8 mouse cellular contexts compared by ENCODE assay signal in genomic region chr17:70755039-70755668, GRCm38 (mm10).
A peak's percentile ranks its signal among the peaks of the same experiment; 100 is the strongest.
DNase-seq lines count a peak whose midpoint lies in the region; ATAC-seq lines count a peak whose summit lies in the region.

No protein-coding gene starts in this region.

- DNase-seq in Muller cell, postnatal 12 days (ENCODE audit: inconsistent ontology term) = peak; percentile 83
- DNase-seq in cerebellum, postnatal 14 days = peak; percentile 87 to 90
- peak; percentile 84 to 87 for DNase-seq in frontal cortex, postnatal 36 days (ENCODE audit: low spot score in 2 of 2)
- peak; percentile 81 to 84 for DNase-seq in layer of hippocampus, postnatal 36 days
- DNase-seq in lung, postnatal 36 days = peak; percentile 93
- peak; percentile 90 for DNase-seq in retina, embryonic 14.5 days (ENCODE audit: low spot score)
- DNase-seq in thymus, postnatal 36 days = peak; percentile 69 to 79

- H3K9me3 ChIP-seq in hindbrain, embryonic 15.5 days = no peaks in the 10 kb centered on the region

- peak overlapping the region; percentile 29; the same call in 1 of the 2 replicates for H3K9ac ChIP-seq in hindbrain, embryonic 15.5 days

- WGBS in hindbrain, embryonic 15.5 days = under 1% methylated on average over 22 of the region's 22 CpGs

- peaks cover 3% of the 10 kb centered on the region for H3K27me3 ChIP-seq in hindbrain, embryonic 15.5 days

- H3K36me3 ChIP-seq in hindbrain, embryonic 15.5 days = no peaks in the 10 kb centered on the region

- peak overlapping the region; percentile 29 for H3K4me3 ChIP-seq in hindbrain, embryonic 15.5 days

- peak overlapping the region; percentile 60 for H3K27ac ChIP-seq in hindbrain, embryonic 15.5 days (replicated peaks)

- peak overlapping the region; percentile 63 for H3K4me2 ChIP-seq in hindbrain, embryonic 15.5 days

- peaks cover 21% of the 10 kb centered on the region for H3K4me1 ChIP-seq in hindbrain, embryonic 15.5 days (replicated peaks)

- ATAC-seq in hindbrain, embryonic 15.5 days (ENCODE audit: low FRiP score, low read depth) = peak; percentile 70

Comparison
In these comparisons a context has a peak if more than half of its experiments do, and no peak if none do; other contexts are left out.
1. Peak in every context shown above with its lines: DNase-seq, ATAC-seq, H3K4me3 ChIP-seq and H3K27ac ChIP-seq.